ENCODE assay signal across 7 mouse cellular contexts in genomic region chr4:45341669-45342249, GRCm38 (mm10). TPM values are rescaled to one million over a fixed set of nuclear protein-coding genes. Genes with fewer than 3 reads are reported as not detected.
DNase-seq lines count a peak whose midpoint lies in the region; ATAC-seq lines count a peak whose summit lies in the region.

Dcaf10 (plus strand) TSS chr4:45342101.

- ATAC-seq in intestine, embryonic 15.5 days, result peak; percentile 98

- H3K27ac ChIP-seq in intestine, embryonic 15.5 days, result peak within 1 kb of the TSS; percentile 96
- peak within 1 kb of the TSS; percentile 93 for H3K27ac ChIP-seq in midbrain, embryonic 10.5 days (replicated peaks)

- intact Hi-C loops in gastrocnemius, postnatal 36 days (cut with DNase I), result loop anchor here (5.0 kb wide), 1 partner anchor 61 kb away; no protein-coding TSS in a partner anchor
- intact Hi-C loops in left cerebral cortex, postnatal 25 days (cut with DNase I), result loop anchor here (1.0 to 5.0 kb wide), 2 partner anchors 21 to 516 kb away; no protein-coding TSS in a partner anchor

- peak within 1 kb of the TSS; percentile 82 for H3K4me2 ChIP-seq in intestine, embryonic 15.5 days (replicated peaks)

- peak within 1 kb of the TSS; percentile 74 for H3K9ac ChIP-seq in intestine, embryonic 15.5 days

- WGBS in intestine, embryonic 15.5 days, result 1% methylated on average over 42 of the region's 42 CpGs
- 2% methylated on average over 42 of the region's 42 CpGs for WGBS in midbrain, embryonic 10.5 days

- H3K36me3 ChIP-seq in intestine, embryonic 15.5 days, result no peaks in the 10 kb centered on the region
- peaks cover 14% of the 10 kb centered on the region; the same call in 1 of the 2 replicates for H3K36me3 ChIP-seq in midbrain, embryonic 10.5 days

- peaks cover 9% of the 10 kb centered on the region; the same call in 1 of the 2 replicates for H3K4me1 ChIP-seq in intestine, embryonic 15.5 days (replicated peaks)
- H3K4me1 ChIP-seq in midbrain, embryonic 10.5 days, result peaks cover 25% of the 10 kb centered on the region

- peak within 1 kb of the TSS; percentile 97 for H3K4me3 ChIP-seq in intestine, embryonic 15.5 days (replicated peaks)
- H3K4me3 ChIP-seq in midbrain, embryonic 10.5 days, result peak within 1 kb of the TSS; percentile 98

- peak; percentile 97 for DNase-seq in adrenal gland, adult 2 months
- DNase-seq in embryo, embryonic 11.5 days (ENCODE audit: low read depth, low spot score), result peak; percentile 86
- DNase-seq in gastrocnemius, postnatal 36 days, result peak; percentile 92 to 93
- peak; percentile 93 for DNase-seq in left cerebral cortex, postnatal 25 days (ENCODE audit: low spot score in 2 of 2)
- peak; percentile 94 for DNase-seq in midbrain, embryonic 10.5 days (ENCODE audit: low spot score)
- DNase-seq in right cerebral cortex, postnatal 4 days, result peak; percentile 94

- H3K27me3 ChIP-seq in intestine, embryonic 15.5 days (replicated peaks), result no peaks in the 10 kb centered on the region
- H3K27me3 ChIP-seq in midbrain, embryonic 10.5 days (ENCODE audit: low read depth, poor library complexity, severe bottlenecking), result no peaks in the 10 kb centered on the region

- H3K9me3 ChIP-seq in intestine, embryonic 15.5 days, result no peaks in the 10 kb centered on the region
- H3K9me3 ChIP-seq in midbrain, embryonic 10.5 days (replicated peaks), result no peaks in the 10 kb centered on the region

RNA-seq across cellular contexts. Expression of gene Dcaf10, which starts in this region (rescaled TPM):
- total RNA-seq in adrenal gland, adult 2 months (2021), result 10 to 100 TPM; 22.8 to 24.5 TPM
- 53.9 and 60.8 TPM in 2 replicates for polyA plus RNA-seq in adrenal gland, adult 2 months (2012; rRNA removed)
- 1 to 10 TPM; 8.8 to 9.0 TPM for total RNA-seq in gastrocnemius, postnatal 36 days (2021)
- polyA plus RNA-seq in intestine, embryonic 15.5 days (2015; fragmentation: Nextera tagmentation; extraction: Ambion mirVana), result 9.3 and 9.5 TPM in 2 replicates
- 10 to 100 TPM; 18.4 to 19.1 TPM for total RNA-seq in left cerebral cortex, postnatal 25 days (2021)
- 7.7 and 8.1 TPM in 2 replicates for polyA plus RNA-seq in midbrain, embryonic 10.5 days (2016; fragmentation: Nextera tagmentation; extraction: Ambion mirVana)

Comparison
In these comparisons a context has a peak if more than half of its experiments do, and no peak if none do; other contexts are left out.
1. Peak in every context shown above with its lines: DNase-seq, ATAC-seq, H3K4me3 ChIP-seq and H3K27ac ChIP-seq.